Mouse (Mus musculus): Measurements from ENCODE around the gene Amer2. TPM values are rescaled to one million over a fixed set of nuclear protein-coding genes. Genes with fewer than 3 reads are reported as not detected.

Gene Amer2
- polyA plus RNA-seq, 1 experiment = 0.05 TPM

DNA sequence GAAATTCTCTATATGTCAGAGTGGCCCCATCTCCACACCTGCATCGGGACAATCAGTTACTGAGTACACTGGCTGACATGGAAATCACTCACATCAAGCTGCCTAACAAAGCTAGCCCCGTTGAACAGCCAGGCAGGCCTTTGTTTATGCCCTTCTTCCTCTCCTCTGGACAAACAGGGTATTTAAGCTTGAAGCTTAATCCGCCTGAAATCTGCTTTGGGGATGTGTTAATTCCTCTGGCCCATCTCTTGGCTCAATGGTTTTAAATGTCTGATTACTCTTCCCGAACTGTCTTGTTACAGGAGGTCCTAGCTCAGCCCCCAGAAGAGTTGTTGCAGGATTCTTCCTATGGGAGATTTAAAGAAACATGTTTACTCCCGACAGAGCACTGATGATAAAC lies 58.5 kb downstream of the Amer2 start:
- no peak for DNase-seq
- WGBS = 85% methylated on average over 5 of the region's 5 CpGs

GRCm38 (mm10) chr14:60432136-60432535 lies 59.1 kb downstream of the Amer2 start:
- TF ChIP-seq POLR2A (IDR thresholded peaks at IDR 0.05; ENCODE audit: control insufficient read depth, extremely low read depth, insufficient read depth, low read length, poor library complexity) = no peak
- TF ChIP-seq CTCF (IDR thresholded peaks at IDR 0.05; ENCODE audit: borderline replicate concordance, control insufficient read depth, extremely low read depth, insufficient read depth, low read length, poor library complexity) = no peak
- no peak for DNase-seq

More for the DNA sequence above, 58.5 kb downstream of the Amer2 start:
- no peak overlapping the region for H3K4me3 ChIP-seq (ENCODE audit: control insufficient read depth, insufficient read depth, low read length)
- no peaks in the 10 kb centered on the region for H3K4me1 ChIP-seq (replicated peaks; ENCODE audit: control insufficient read depth, insufficient read depth, low read length)
- H3K27ac ChIP-seq (ENCODE audit: control insufficient read depth, insufficient read depth, low read length) = no peak overlapping the region
- TF ChIP-seq POLR2A (IDR thresholded peaks at IDR 0.05; ENCODE audit: control insufficient read depth, extremely low read depth, insufficient read depth, low read length, poor library complexity) (no peak), CTCF (IDR thresholded peaks at IDR 0.05; ENCODE audit: borderline replicate concordance, control insufficient read depth, extremely low read depth, insufficient read depth, low read length, poor library complexity) (no peak)
- H3K36me3 ChIP-seq (ENCODE audit: control insufficient read depth, insufficient read depth, low read length) = no peaks in the 10 kb centered on the region
- no peaks in the 10 kb centered on the region for H3K27me3 ChIP-seq (ENCODE audit: control insufficient read depth, insufficient read depth, low read length)

DNA sequence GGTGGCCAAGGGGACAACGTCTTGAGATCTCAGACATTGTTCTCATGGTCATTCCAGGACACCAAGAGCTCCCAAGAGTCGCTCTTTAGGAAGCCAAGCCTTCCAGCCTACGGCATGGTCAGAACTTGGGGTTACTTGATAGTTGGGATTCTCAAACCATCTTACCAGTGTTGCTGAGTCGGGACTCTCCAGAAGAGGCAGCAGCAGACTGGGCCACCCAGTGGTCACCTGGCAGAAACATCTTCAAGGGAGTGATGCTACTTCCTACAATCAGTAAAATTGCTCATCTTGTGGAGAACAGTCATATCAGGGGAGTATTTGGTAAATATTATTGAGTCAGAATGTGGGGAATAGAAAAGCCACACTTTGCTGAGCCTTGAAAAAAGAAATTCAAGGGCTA lies 62.5 kb downstream of the Amer2 start:
- Histone ChIP-seq H3K4me1 (replicated peaks; ENCODE audit: control insufficient read depth, insufficient read depth, low read length) (no peaks in the 10 kb centered on the region), H3K27me3 (ENCODE audit: control insufficient read depth, insufficient read depth, low read length) (no peaks in the 10 kb centered on the region), H3K4me3 (ENCODE audit: control insufficient read depth, insufficient read depth, low read length) (no peak overlapping the region), H3K36me3 (ENCODE audit: control insufficient read depth, insufficient read depth, low read length) (no peaks in the 10 kb centered on the region), H3K27ac (ENCODE audit: control insufficient read depth, insufficient read depth, low read length) (no peak overlapping the region)
- TF ChIP-seq POLR2A (IDR thresholded peaks at IDR 0.05; ENCODE audit: control insufficient read depth, extremely low read depth, insufficient read depth, low read length, poor library complexity) (no peak), CTCF (IDR thresholded peaks at IDR 0.05; ENCODE audit: borderline replicate concordance, control insufficient read depth, extremely low read depth, insufficient read depth, low read length, poor library complexity) (no peak)
- no peak for DNase-seq
- 67% methylated on average over 4 of the region's 4 CpGs for WGBS

More at GRCm38 (mm10) chr14:60432136-60432535, 59.1 kb downstream of the Amer2 start:
- no peaks in the 10 kb centered on the region for H3K36me3 ChIP-seq (ENCODE audit: control insufficient read depth, insufficient read depth, low read length)
- no peaks in the 10 kb centered on the region for H3K4me1 ChIP-seq (replicated peaks; ENCODE audit: control insufficient read depth, insufficient read depth, low read length)
- WGBS = 89% methylated on average over 2 of the region's 2 CpGs
- no peaks in the 10 kb centered on the region for H3K27me3 ChIP-seq (ENCODE audit: control insufficient read depth, insufficient read depth, low read length)
- no peak overlapping the region for H3K4me3 ChIP-seq (ENCODE audit: control insufficient read depth, insufficient read depth, low read length)
- H3K27ac ChIP-seq (ENCODE audit: control insufficient read depth, insufficient read depth, low read length) = no peak overlapping the region

- no peaks in the 10 kb centered on the region for H3K36me3 ChIP-seq (ENCODE audit: control insufficient read depth, insufficient read depth, low read length)
- H3K27me3 ChIP-seq (ENCODE audit: control insufficient read depth, insufficient read depth, low read length) = no peaks in the 10 kb centered on the region
- no peak for TF ChIP-seq CTCF (IDR thresholded peaks at IDR 0.05; ENCODE audit: borderline replicate concordance, control insufficient read depth, extremely low read depth, insufficient read depth, low read length, poor library complexity)
- no peak for TF ChIP-seq POLR2A (IDR thresholded peaks at IDR 0.05; ENCODE audit: control insufficient read depth, extremely low read depth, insufficient read depth, low read length, poor library complexity)
- no peak overlapping the region for H3K27ac ChIP-seq (ENCODE audit: control insufficient read depth, insufficient read depth, low read length)
- no peaks in the 10 kb centered on the region for H3K4me1 ChIP-seq (replicated peaks; ENCODE audit: control insufficient read depth, insufficient read depth, low read length)
- DNase-seq = no peak
- H3K4me3 ChIP-seq (ENCODE audit: control insufficient read depth, insufficient read depth, low read length) = no peak overlapping the region
Observed at GRCm38 (mm10) chr14:60436364-60436763, 63.3 kb downstream of the Amer2 start.

Other genes starting within 250 kb of the Amer2 start
- 0.38 and 0.54 TPM in 2 replicates for gene Atp8a2, start 176.1 kb upstream of the Amer2 start, polyA plus RNA-seq (2012; rRNA removed)
- gene Nupl1, start 121.8 kb upstream of the Amer2 start, polyA plus RNA-seq (2012; rRNA removed) = 0.04 TPM in 1 of 2 replicates, not detected in the other
- gene Gm49336, start 121.8 kb upstream of the Amer2 start, polyA plus RNA-seq (2012; rRNA removed) = 29.8 and 35.1 TPM in 2 replicates
- 20.8 and 21.3 TPM in 2 replicates for gene Mtmr6, start 108.0 kb upstream of the Amer2 start, polyA plus RNA-seq (2012; rRNA removed)

Data from thymus, adult 2 months (tissue).